Mouse (Mus musculus): ENCODE measurements at regions not wholly inside any gene's neighbourhood (a gene's known extent, or its start where the extent isn't known, plus 50 kb on each side); places are given as distances from the start of the nearest gene placed in this dataset.
"Not testable (repeated sequence)": the region's sequence is repeated elsewhere in the genome, so short reads cannot be mapped to it uniquely, and the experiment has no call there.

DNA sequence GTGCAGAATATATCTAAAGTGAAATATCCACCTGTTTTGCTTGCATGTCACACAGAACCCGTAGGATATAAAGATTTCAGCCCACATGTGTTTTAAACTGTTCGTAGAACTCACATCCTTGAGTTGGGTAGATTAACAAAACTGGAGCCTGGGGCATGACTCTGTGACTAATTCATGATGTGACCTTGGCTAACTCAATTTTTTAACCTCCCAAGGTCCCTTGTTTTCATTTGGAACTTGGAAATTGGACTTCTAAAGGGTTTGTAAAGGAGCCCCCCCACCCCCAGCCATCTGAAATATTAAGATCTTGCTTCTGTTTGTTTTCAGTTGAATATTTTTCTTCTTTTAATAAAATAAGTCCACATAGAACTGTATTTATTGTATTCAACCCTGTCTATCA, 983.5 kb downstream of the Ttll7 start:
- no peak for DNase-seq (ENCODE audit: low spot score)

GRCm38 (mm10) chr3:147825337-147825736, 973.2 kb downstream of the Ttll7 start:
- DNase-seq (ENCODE audit: low spot score): no peak

GRCm38 (mm10) chr3:147824451-147824850, 972.3 kb downstream of the Ttll7 start:
- DNase-seq (ENCODE audit: low spot score): no peak

DNA sequence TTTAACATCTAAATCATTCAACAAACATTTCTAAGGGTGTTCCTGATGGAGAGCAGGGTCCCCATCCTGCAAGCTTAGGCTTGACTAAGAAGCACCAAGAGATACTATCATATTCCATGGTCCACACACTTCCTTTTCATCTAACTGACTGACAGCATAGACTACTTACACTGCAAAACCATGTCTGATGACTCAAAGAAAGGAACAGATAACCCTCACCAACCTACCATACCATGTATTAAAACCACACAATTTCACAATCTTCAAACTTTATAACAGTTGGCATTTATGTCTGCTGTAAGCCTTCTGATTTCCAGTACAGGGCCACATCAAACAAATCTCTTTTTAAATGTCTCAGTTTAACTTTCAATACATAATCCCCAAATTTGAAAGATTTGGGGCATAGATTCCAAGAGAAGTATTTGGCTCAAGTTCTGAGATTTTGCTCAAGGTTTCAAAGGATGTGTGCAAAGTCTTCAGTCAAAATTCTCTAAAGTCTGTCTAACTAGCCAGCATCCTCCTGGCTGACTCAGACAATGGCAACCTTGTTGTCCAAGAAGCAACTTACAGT, 962.0 kb downstream of the Ttll7 start:
- DNase-seq (ENCODE audit: low spot score): no peak

- no peak for DNase-seq (ENCODE audit: low spot score)
Measured at GRCm38 (mm10) chr3:147802546-147802945, 950.4 kb downstream of the Ttll7 start.

DNA sequence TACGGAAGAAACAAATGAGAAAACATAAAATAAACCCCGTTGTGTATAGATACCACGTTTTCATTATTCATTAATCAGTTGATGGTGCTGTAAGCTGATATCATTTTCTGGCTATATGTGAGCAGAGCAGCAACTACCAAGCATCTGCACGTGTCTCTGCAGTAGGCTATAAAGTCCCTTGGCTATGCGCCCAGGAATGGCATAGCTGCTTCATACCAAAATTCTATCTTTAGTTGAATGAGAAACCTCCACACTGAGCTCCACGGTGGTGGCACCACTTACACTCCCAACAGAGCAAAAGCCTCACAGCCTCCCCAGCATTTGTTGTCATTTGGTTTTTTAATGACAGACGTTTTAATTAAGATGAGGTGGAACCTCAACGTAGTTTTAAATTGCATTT, 944.4 kb downstream of the Ttll7 start:
- DNase-seq (ENCODE audit: low spot score): no peak

DNA sequence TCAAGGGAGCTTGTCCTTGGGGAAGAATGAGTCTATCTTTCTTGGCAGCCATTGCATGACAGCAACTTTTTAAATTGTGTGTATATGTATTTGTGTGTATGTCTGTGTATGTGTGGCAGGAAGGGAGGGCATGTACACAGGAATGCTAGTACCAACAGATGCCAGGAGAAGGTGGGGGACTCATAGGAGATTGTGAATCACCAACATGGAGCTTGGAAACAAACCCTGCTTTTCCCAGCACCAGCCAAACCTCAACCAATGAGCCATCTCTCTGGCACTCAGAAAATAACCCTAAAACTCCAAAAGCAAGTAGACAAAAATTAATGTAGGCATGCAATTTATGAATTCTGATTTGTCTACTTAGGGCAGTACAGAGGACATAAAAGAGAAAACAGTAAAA, 942.9 kb downstream of the Ttll7 start:
- no peak for DNase-seq (ENCODE audit: low spot score)

- no peak for DNase-seq (ENCODE audit: low spot score)
Measured at GRCm38 (mm10) chr3:147786555-147786954, 934.4 kb downstream of the Ttll7 start.

DNA sequence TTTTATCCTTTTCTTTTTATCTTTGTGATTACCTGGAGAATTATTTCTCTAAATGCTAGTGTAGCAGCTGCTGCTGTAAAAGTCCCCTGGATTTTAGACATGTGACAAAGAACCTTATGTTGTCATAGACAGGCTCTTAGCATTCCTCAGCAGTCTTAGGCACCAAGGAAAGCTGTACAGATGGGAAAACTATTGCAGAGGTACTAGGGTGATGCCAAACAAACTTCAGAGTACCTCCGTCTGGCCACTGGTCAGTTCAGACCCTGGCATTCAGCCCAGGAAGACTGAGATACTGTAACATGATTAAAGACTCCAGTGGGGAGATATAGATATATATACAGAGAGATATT, 898.6 kb downstream of the Ttll7 start:
- DNase-seq (ENCODE audit: low spot score): no peak

DNA sequence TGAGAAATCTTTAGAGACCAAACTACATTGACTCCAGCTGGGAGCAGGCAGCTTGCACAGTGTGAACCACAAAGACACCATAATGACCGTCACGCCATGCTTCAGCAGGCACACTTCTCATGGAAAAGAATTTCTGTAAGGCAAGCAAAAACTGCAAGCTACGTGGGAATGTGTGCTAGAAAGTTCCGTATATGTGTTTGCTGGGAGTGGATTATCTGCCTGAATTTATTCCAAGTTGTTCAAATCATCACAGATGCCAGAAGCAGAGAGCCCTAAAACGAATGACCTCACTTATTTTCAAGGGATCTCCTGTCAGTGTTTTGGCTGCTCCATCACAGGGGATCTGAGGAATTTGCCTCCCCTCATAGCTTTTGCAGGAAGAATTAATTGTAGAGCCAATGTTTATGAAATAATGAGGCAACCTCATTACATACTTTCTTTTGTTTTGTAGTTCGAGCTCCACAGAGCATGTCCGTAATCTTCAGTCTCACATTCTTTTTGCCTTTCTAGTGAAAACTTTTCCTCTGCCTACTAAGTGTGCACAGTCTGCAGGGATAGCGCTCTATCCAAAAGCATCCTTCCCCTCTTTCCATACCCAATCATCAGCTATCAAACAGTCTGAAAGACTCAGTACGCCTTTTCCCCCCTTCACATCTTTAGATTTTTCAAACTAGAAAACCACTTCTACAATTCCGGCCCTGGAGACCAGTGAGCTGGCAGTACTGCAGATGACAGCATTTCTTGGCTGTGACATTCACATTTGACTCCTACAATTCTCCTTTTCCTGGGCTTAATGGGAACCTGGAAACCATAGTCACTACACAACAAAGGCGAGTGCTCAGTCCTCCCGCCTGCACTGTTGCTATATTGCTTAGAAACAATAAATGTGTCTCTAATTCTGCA, 898.0 kb downstream of the Ttll7 start:
- no peak for DNase-seq (ENCODE audit: low spot score)

DNA sequence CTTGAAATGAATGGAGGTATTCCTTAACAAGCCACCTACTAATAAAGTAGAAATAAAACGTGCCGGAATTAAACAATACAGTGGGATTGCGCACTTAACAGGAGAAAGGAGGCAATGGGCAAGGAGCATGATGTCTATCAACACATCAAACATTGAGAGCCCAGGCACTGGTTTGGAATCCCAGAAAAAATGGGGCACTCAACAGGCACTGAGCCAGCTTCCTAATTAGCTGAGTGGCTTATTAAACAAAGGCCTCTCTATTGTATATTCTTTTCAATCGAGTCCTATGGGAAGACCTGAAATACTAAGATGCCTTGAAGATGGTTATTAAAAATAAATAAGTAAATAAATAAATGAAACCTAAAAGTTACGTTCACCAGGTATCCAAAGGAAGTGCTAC, 897.3 kb downstream of the Ttll7 start:
- no peak for DNase-seq (ENCODE audit: low spot score)

- DNase-seq (ENCODE audit: low spot score): no peak
Measured at GRCm38 (mm10) chr3:147736673-147737439, 884.7 kb downstream of the Ttll7 start.

DNA sequence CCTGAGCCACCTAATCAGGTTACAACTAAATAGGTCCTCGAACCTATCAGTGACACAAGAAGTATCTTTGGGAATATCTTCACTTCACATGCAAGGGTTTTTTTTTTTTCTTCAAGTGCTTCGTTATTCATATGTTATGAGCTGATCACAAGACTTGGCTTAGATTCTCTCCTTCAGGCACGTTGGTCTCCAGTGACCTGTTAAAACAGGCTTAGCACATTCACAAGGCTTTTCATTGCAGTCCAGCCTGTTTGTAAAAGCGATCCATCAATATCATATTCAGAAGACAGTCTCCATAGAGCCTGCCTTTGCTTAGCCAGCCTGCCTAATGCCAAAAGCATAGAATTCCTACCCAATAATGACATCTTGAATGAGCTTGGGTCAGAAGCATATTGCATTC, 864.2 kb downstream of the Ttll7 start:
- no peak for DNase-seq (ENCODE audit: low spot score)

- no peak for DNase-seq (ENCODE audit: low spot score)
Measured at GRCm38 (mm10) chr3:147707401-147707801, 855.2 kb downstream of the Ttll7 start.

- no peak for DNase-seq (ENCODE audit: low spot score)
Measured at GRCm38 (mm10) chr3:147683730-147684129, 831.6 kb downstream of the Ttll7 start.

- DNase-seq (ENCODE audit: low spot score): no peak
Measured at GRCm38 (mm10) chr3:147680299-147680698, 828.1 kb downstream of the Ttll7 start.

DNA sequence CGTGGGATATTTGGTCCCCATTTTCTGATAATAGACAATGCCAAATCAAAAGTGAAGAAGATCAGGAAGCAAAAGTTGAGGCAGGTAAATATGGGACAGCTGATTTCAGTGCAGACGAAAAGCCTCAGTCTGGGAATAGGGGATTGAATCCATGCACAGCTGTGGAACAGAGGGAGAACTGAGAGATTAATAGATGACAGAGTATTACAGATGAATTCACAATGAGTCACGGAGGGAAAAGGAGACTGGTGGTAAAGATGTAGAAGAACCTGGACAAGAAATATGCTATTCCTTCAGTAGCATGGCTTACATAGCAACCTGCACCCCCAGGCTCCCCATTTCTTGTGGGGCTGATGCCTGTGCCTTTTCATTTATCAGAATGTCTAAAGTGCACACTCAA, 810.4 kb downstream of the Ttll7 start:
- no peak for DNase-seq (ENCODE audit: low spot score)

GRCm38 (mm10) chr3:147652849-147653248, 800.7 kb downstream of the Ttll7 start:
- DNase-seq (ENCODE audit: low spot score): no peak

DNA sequence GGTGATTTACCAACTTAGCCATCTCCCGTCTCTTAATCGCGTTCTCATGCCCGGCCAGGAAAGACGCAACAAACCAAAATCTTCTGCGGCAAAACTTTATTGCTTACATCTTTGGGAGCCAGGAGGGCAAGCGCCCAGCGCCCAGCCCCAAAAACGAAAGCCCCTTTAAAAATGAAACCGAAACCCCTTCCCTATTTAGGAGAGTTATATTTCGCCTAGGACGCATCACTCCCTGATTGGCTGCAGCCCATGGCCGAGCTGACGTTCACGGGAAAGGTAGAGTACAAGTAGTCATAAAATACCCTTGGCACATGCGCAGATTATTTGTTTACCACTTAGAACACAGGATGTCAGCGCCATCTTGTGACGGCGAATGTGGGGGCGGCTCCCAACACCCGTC, 783.3 kb downstream of the Ttll7 start:
- not testable (repeated sequence) for DNase-seq (ENCODE audit: low spot score)

GRCm38 (mm10) chr3:147631151-147631550, 779.0 kb downstream of the Ttll7 start:
- no peak for DNase-seq (ENCODE audit: low spot score)

DNA sequence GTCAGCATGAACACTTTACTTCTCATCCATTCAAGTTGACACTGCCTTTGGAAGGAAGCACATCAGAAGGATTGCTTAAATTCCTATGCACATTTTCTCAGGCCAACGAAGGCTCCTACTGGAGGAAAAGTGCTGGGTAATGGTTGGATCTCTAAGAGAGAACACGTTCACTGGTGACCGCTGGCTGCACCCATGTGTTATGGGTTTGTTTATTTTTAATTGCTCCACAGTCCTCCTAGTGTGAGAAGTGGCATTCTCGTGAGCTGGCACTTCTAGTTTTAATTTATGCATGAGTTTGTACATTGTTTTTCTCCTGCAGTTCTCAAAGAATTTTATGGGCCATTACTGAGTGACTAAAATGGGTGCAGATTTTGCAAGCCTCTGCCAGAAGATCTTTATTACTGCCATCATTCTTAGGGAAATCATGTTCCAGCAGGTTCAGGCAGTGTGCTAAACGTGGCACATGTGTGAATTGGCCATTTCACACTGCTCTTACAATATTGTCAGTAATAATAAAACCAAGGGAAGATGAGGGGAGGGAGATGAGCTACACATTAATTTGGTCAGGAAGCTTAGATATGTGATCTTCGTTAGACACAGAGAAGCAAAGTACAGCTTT, 731.6 kb downstream of the Ttll7 start:
- no peak for DNase-seq (ENCODE audit: low spot score)

- DNase-seq (ENCODE audit: low spot score): no peak
Measured at GRCm38 (mm10) chr3:147571850-147572249, 719.7 kb downstream of the Ttll7 start.

Measured in urinary bladder, postnatal 14 days (tissue).